Mouse (Mus musculus): ENCODE results near the gene Kmt2c.

Kmt2c gene

GRCm38 (mm10) chr5:25498346-25498820, at the start of gene Kmt2c:
Kmt2c (minus strand) TSS chr5:25498783.
- DNase-seq (ENCODE audit: low read depth, low spot score): peak; percentile 65

GRCm38 (mm10) chr5:25546912-25547311, 48.3 kb upstream of the Kmt2c start:
- no peak for DNase-seq (ENCODE audit: low read depth, low spot score)

- DNase-seq (ENCODE audit: low read depth, low spot score): no peak
These were observed 46.0 kb upstream of the Kmt2c start for GRCm38 (mm10) chr5:25544566-25544965.

GRCm38 (mm10) chr5:25544061-25544460, 45.5 kb upstream of the Kmt2c start:
- DNase-seq (ENCODE audit: low read depth, low spot score): no peak

- DNase-seq (ENCODE audit: low read depth, low spot score): no peak
These were observed 43.1 kb upstream of the Kmt2c start for GRCm38 (mm10) chr5:25541661-25542060.

GRCm38 (mm10) chr5:25540921-25541320, 42.3 kb upstream of the Kmt2c start:
- no peak for DNase-seq (ENCODE audit: low read depth, low spot score)

- DNase-seq (ENCODE audit: low read depth, low spot score): no peak
These were observed 41.8 kb upstream of the Kmt2c start for GRCm38 (mm10) chr5:25540412-25540811.

- DNase-seq (ENCODE audit: low read depth, low spot score): peak; percentile 68
These were observed 38.4 kb upstream of the Kmt2c start for GRCm38 (mm10) chr5:25536921-25537409.

- no peak for DNase-seq (ENCODE audit: low read depth, low spot score)
These were observed 37.9 kb upstream of the Kmt2c start for GRCm38 (mm10) chr5:25536451-25536850.

GRCm38 (mm10) chr5:25535566-25535965, 37.0 kb upstream of the Kmt2c start:
- DNase-seq (ENCODE audit: low read depth, low spot score): no peak

GRCm38 (mm10) chr5:25533298-25533697, 34.7 kb upstream of the Kmt2c start:
- DNase-seq (ENCODE audit: low read depth, low spot score): no peak

- no peak for DNase-seq (ENCODE audit: low read depth, low spot score)
These were observed 33.9 kb upstream of the Kmt2c start for GRCm38 (mm10) chr5:25532256-25533147.

- DNase-seq (ENCODE audit: low read depth, low spot score): no peak
These were observed 32.0 kb upstream of the Kmt2c start for GRCm38 (mm10) chr5:25530629-25531028.

GRCm38 (mm10) chr5:25529529-25530421, 31.2 kb upstream of the Kmt2c start:
- DNase-seq (ENCODE audit: low read depth, low spot score): peak; percentile 99

GRCm38 (mm10) chr5:25528851-25529528, 30.4 kb upstream of the Kmt2c start:
- DNase-seq (ENCODE audit: low read depth, low spot score): no peak

- no peak for DNase-seq (ENCODE audit: low read depth, low spot score)
These were observed 29.4 kb upstream of the Kmt2c start for GRCm38 (mm10) chr5:25527971-25528370.

GRCm38 (mm10) chr5:25526926-25527325, 28.3 kb upstream of the Kmt2c start:
- DNase-seq (ENCODE audit: low read depth, low spot score): no peak

GRCm38 (mm10) chr5:25526116-25526515, 27.5 kb upstream of the Kmt2c start:
- no peak for DNase-seq (ENCODE audit: low read depth, low spot score)

- no peak for DNase-seq (ENCODE audit: low read depth, low spot score)
These were observed 22.9 kb upstream of the Kmt2c start for GRCm38 (mm10) chr5:25521461-25521860.

- no peak for DNase-seq (ENCODE audit: low read depth, low spot score)
These were observed 21.2 kb upstream of the Kmt2c start for GRCm38 (mm10) chr5:25519820-25520219.

GRCm38 (mm10) chr5:25517550-25517949, 19.0 kb upstream of the Kmt2c start:
- DNase-seq (ENCODE audit: low read depth, low spot score): no peak
